Mouse (Mus musculus): ENCODE measurements around the gene Smoc2.
A peak's percentile ranks its signal among the peaks of the same experiment; 100 is the strongest.

The Smoc2 gene

DNA sequence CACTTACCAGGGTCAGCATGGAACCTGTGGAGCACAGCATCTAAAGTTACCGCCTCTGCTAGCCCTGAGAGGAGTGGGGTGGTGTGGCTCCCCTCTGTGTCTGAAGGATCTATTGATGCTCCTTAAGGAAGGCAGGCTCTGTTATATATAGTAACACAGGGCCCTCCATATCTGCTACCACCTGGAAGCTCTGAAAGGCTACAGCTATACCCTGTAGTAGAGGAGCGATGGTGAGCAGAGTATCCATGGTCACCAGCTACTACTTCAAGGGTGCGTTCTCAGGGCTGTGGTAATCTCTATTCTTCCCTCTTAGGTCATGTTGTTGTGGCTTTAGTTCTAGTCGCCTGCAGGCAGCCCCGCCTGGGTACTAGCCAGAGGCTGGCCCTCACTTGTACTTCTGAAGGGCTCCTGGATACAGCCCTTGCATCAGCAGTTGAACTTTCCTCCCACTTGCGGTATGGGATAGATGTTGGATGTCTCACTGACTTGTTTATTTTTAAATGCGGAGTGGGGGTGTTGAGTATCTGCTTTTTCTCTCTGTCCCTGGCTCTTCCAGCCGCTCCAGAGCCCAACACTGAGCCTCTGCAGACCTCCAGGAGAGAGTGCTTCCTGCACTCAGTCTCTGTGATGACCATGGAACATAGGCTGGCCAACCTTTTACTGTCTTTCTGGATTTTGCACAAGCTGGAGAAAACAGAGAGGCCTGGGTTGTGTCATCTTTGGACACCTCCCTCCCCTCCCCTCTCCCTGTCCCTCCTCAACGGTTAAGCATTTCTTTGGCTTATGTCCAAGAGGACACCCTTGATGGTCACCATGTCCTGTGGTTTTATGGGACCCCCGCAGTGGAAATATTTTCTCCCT is 74.1 kb downstream of the Smoc2 start:
- DNase-seq: no peak

- DNase-seq: no peak
These were observed 82.2 kb downstream of the Smoc2 start for GRCm38 (mm10) chr17:14361511-14361910.

DNA sequence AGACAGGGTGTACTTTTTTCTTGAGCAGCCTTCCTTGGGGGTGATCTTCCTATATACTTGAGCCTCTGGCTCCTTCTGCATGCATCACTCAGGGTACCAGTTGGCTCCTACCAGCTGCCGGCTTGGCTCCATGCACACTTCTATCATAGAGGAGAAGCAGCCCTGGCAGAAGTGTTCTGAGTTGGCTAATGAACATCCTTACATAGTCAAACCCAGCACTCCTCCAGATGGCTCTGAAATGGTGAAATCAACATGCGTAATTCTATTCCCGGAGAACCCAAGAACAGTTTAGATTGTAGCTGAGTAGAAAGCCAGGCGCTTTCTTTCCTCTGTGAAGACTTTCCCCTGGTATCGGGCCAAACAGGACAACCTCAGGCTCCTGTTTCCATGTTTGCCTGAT is 91.2 kb downstream of the Smoc2 start:
- DNase-seq: peak; percentile 40 to 59

DNA sequence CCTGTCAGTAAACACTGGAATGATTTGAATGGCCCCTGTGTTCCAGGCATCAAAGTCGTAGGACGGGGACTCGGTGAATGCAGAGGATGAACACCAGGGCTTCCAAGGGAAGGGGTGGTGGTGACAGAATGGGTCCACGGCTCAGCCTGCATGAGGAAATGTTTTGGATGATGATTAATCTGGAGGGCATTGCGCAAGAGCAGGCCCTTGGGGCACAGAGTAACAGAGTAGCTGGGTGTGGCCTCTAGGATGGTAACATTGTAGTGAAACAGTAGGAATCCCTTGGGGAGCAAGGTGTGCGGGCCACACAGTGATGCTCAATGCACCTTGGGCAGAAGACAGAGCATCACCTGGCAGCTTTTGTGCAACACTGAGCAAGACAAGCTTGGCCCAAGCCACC is 92.3 kb downstream of the Smoc2 start:
- peak in 1 of 2 experiments; percentile 31 for DNase-seq

GRCm38 (mm10) chr17:14372324-14373145 is 93.2 kb downstream of the Smoc2 start:
- DNase-seq: peak; percentile 84 to 85

- DNase-seq: no peak
These were observed 99.6 kb downstream of the Smoc2 start for GRCm38 (mm10) chr17:14378692-14379446.

GRCm38 (mm10) chr17:14379518-14379917 is 100.2 kb downstream of the Smoc2 start:
- no peak for DNase-seq

DNA sequence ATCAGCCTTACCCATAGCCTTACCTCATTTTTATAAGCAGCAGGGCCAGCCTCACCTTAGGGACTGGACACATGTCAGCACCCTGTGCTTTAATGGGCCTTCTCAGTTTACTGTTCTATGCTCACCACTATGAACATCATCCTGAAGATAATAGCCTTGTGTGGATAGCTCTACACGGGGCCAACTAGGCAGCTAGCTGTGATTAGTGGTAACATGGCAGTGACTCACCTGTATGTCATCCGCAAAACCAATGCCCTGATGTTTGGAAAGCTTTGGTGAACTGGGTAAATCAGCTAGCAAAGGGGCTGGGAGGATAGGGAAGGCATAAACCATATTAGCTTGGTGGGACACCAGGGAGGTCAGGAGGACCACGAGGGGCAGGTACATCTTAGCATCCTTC is 100.7 kb downstream of the Smoc2 start:
- DNase-seq: no peak

DNA sequence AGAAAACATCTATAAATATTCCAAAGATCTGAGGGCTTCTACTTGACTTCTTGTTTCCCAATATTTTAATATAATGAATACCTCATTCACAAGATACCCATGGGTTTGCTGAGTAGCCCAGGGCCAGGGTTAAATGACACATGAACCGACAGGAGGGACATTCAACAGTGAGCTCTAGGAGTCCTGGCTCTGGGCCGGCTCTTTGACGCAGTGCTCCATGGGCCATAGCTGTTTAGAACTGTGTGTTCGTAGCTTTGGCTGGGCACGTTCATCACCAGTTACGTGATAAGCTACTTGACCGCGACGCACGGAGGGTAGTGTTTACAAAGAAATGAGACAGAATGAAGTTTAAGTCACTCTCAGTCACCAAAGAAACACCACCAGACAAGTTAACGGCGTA is 101.2 kb downstream of the Smoc2 start:
- DNase-seq: peak in 1 of 2 experiments; percentile 16

- DNase-seq: no peak
These were observed 102.2 kb downstream of the Smoc2 start for GRCm38 (mm10) chr17:14381482-14381881.

DNA sequence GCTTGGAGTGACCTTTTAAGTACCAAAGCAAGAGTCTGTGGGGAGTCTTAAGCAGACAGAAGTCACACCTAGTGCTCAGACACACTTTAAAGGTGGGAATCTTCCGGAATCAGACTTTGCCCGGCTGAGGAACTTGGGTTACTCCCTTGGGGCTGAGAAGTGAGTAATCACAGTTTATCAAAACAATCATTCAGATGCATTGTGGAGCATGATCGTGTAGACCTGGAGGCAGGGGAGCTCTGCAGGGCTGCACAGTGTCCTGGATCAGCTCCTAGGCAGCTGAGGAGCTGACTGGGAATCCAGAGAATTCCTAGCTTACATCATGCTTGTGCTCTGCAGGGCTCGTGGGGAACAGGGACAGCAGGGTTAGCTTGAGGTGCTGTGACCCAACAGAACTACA is 104.7 kb downstream of the Smoc2 start:
- DNase-seq: no peak

DNA sequence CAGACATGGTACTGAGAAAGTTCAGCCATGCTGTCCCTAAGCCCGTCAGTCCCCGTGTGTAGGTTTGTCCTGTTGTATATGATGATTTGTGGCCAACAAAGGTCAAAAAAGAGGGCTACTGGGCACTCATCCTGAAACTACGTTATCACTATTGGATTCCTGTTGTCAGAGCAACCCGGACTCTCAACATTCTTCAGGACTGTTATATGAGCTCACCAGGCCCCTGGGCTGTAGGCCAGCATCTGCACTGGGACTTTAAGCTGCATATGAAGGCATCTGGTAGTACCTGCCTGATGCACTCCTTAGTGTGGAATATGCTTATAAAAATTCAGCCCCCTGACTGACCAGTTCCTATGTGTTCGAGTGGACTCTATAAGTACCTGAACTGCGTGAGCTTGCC is 105.7 kb downstream of the Smoc2 start:
- DNase-seq: no peak

GRCm38 (mm10) chr17:14387261-14387660 is 108.0 kb downstream of the Smoc2 start:
- DNase-seq: peak in 1 of 2 experiments; percentile 22

DNA sequence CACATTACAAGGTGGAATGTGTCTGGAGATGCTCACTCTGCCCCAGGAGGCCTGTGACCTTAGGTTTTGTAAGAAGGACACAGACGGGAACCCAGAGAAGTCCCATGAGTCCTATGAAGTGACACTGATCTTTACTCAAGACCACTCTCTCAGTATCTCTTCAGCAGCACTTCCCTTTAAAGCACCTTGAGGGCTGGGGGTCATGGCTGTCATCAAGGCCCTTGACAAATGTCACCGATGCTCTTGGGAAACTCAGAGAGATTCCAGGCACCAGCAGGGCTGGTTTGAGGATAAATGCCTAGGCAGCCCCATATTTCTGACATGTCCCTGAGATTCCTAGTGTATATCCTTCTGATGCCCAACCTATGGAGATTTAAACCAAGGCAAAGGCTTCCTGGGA is 113.1 kb downstream of the Smoc2 start:
- DNase-seq: no peak

DNA sequence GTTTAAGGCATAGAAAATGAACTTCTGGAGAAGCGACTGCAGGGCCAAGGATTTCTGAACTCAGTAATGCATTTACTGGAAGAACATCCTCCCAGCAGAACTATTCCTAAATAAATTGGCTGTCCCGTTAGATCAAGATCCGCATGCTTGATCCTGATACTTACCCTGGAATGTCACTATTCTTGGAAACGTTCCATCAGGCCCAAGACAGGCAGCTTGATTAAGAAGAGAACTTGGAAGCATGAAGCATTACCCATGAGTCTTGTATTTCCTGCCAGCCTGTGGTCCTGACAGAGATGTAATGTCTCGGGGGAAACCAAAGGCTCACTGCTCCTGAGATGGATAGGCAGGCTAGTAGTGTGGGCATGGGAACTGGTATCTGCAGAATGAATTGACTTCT is 115.6 kb downstream of the Smoc2 start:
- DNase-seq: no peak

DNA sequence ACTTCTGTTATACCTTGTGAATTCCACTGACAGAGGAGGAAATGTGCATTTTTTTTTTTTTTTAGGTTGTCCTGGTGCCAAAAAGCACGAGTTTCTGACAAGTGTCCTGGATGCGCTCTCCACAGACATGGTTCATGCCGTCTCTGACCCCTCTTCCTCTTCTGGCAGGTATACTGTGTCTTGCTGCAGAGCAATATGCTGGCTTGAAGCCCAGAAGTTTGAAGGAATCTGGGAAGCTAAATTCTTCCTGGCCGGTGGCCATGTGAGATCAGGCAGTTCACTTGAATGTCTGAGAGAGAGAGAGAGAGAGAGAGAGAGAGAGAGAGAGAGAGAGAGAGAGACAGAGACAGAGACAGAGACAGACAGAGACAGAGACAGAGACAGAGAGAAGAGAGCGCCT is 118.2 kb downstream of the Smoc2 start:
- peak in 1 of 2 experiments; percentile 38 for DNase-seq

GRCm38 (mm10) chr17:14398650-14399424 is 119.5 kb downstream of the Smoc2 start:
- DNase-seq: no peak

GRCm38 (mm10) chr17:14400960-14401359 is 121.7 kb downstream of the Smoc2 start:
- no peak for DNase-seq

GRCm38 (mm10) chr17:14407874-14408273 is 128.6 kb downstream of the Smoc2 start:
- DNase-seq: no peak

DNA sequence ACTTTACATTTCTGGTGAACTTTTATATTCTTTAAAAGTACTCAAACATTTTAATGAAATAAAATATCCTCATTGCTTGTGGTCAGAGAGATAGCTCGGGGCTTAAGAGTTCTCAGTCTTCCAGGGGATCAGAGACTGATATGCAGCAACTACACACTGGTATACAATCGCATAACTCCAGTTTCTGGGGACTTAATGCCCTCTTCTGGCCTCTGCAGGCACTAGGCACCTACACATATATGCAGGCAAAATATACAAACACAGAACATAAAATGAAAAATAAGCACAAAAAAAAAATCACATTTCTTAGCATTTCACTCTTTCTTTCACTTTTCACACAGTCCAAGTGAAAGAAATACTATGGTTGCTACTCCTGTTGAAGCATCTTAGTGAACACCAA is 133.2 kb downstream of the Smoc2 start:
- DNase-seq: no peak

- no peak for DNase-seq
These were observed 135.2 kb downstream of the Smoc2 start for GRCm38 (mm10) chr17:14414511-14414910.

DNA sequence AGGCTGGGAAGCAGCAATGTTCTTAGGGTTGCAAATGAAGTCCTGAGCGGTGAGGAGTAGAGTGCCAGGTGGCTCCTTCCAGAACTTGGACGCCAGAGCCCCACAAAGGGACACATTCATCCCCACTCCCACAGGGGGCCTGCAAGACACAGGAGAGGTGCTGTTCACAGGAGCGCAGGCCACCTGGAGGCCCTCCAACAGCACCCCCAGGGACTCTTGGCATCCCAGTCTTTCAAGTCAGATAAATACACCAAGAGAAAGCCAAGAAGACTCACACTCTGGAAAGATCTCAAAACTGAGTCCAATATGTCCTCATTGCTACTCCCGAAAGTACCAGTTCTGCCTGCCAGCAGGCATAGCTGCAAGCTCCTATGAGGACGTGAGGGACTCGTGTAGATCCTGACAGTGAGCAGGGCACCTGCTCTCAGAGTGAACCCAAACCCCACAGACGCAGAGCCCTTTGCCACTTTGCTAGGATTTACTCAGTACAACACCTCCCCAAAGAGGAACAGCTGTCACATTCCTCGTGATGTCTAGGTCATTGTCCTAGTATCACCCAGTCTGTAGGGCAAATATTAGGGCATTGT is 141.2 kb downstream of the Smoc2 start:
- DNase-seq: peak; percentile 34 to 35

All from cerebellum, postnatal 14 days (tissue).